Mouse (Mus musculus): ENCODE results near the gene Iars. TPM values are rescaled to one million over a fixed set of nuclear protein-coding genes. Genes with fewer than 3 reads are reported as not detected.
"Not testable (repeated sequence)": the region's sequence is repeated elsewhere in the genome, so short reads cannot be mapped to it uniquely, and the experiment has no call there.

The Iars gene
- total RNA-seq, 2 experiments from 2014 or later: 54.4 to 61.1 TPM

DNA sequence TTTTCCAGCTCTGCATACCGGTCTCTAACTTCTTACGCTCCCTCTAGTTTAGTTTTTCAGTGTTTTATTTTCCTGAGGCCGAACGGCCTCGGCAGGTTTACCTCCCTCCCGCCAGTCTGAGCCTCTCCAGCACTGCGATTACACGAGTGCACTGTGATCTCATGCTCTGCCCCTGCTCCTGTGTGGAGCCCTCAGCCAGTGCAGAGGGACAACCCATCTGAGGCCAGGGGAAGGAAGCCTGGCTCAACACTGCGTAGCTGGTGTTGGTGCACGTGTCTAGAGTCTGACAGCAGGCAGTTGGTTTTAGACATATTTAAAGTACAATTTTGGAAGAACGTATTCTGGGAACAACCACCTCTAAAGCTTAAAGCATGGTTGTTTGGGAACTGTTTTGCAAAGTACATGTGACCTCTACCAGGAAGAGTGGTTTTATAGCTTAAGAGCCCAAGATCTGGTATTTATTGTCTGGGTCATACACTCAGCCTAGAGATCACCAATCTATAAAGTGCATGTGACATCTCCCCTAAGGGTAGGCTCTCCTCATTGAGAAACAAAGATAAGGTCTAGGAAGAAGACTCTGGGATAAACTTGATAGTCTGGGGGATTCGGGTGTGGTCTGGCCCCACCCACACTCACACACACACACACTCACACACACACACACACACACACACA lies 30.3 kb downstream of the Iars start:
- DNase-seq: no peak
- intact Hi-C loops (cut with DNase I): no loop called here

GRCm38 (mm10) chr13:49719310-49719709 lies 37.4 kb downstream of the Iars start:
- intact Hi-C loops (cut with DNase I): no loop called here
- DNase-seq: no peak

GRCm38 (mm10) chr13:49736430-49736829 lies 54.5 kb downstream of the Iars start:
- intact Hi-C loops (cut with DNase I): no loop called here
- no peak for DNase-seq

DNA sequence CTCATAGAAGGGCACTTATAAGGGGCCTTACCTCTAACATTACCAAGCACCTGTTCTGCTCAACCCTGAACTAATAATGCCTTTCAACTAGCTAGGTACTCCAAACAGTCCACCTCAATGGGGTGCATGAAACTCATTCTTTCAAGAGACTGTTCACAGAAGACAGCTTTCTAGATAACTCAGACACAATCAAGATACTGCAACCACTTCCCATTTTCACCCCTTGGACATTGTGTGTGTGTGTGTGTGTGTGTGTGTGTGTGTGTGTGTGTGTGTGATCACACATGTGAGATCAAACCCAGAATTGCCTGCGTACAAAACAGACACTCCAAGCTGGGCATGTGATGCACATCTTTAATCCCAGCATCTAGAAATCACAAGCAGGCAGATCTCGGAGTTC lies 56.1 kb downstream of the Iars start:
- no peak for DNase-seq
- intact Hi-C loops (cut with DNase I): no loop called here

- intact Hi-C loops (cut with DNase I): no loop called here
- DNase-seq: no peak
Measured at GRCm38 (mm10) chr13:49741285-49742040, 59.6 kb downstream of the Iars start.

- intact Hi-C loops (cut with DNase I): no loop called here
Measured at GRCm38 (mm10) chr13:49756591-49756990, 74.7 kb downstream of the Iars start.

DNA sequence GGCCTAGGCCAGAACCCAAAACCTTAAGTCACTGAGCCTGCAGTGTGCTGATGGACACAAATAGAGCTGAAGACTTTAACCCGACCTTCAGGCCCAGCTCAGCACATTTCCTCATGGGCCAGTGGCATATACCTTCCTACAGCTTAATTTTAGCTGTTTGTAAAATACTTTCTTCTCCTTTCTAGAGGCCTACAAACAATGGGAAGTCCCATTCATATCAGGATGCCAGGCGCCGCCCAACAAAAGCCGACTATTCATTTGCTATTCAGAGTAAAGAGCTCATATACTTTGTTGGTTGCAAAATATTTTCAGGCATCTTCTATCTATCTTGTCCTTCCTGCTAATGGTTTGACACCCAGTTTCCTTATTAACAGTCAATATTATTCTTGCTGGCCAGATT lies 76.1 kb downstream of the Iars start:
- DNase-seq: no peak
- intact Hi-C loops (cut with DNase I): no loop called here

More at GRCm38 (mm10) chr13:49756591-49756990, 74.7 kb downstream of the Iars start:
- no peak for DNase-seq

DNA sequence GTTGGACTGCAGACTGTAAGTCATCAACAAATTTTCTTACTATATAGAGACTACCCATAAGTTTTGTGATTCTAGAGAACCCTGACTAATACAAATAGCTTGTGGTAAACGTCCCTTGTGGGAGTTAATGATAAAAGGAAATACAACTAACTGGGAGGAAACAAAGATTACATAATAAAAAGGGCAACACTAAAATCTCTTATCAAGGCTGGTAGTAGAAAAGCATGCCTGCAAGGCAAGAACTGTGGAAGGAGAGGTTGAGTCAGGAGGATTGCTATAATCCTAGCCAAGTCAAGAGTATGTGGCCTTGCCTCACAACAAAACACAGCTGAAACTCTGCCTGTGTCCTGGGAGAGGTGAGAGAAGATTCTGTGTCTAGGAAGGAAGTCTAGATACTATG lies 78.8 kb downstream of the Iars start:
- intact Hi-C loops (cut with DNase I): no loop called here
- no peak for DNase-seq

GRCm38 (mm10) chr13:49762208-49762607 lies 80.3 kb downstream of the Iars start:
- DNase-seq: no peak
- intact Hi-C loops (cut with DNase I): no loop called here

- intact Hi-C loops (cut with DNase I): no loop called here
- no peak for DNase-seq
Measured at GRCm38 (mm10) chr13:49765306-49765705, 83.4 kb downstream of the Iars start.

DNA sequence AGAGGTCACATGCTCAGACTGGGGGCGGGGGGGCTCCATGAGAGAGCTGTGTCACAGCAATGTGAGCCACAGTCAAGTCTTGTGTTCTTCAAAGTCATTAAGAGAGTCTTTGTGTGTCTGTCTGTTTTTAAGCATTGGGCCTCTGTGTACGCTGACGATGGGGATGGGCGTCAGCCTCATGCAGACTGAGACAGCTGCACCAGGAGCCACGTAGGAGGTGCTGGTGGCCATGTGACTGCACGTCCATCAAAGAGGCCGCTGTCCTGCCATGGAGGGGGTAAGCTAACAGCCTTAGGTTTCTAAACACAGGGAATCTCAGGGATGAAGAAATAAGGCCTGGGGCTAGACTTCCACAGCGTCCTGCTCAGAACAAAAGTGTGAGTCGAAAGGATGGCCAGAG lies 84.4 kb downstream of the Iars start:
- intact Hi-C loops (cut with DNase I): no loop called here
- no peak for DNase-seq

GRCm38 (mm10) chr13:49768048-49768447 lies 86.1 kb downstream of the Iars start:
- intact Hi-C loops (cut with DNase I): no loop called here
- DNase-seq: no peak

DNA sequence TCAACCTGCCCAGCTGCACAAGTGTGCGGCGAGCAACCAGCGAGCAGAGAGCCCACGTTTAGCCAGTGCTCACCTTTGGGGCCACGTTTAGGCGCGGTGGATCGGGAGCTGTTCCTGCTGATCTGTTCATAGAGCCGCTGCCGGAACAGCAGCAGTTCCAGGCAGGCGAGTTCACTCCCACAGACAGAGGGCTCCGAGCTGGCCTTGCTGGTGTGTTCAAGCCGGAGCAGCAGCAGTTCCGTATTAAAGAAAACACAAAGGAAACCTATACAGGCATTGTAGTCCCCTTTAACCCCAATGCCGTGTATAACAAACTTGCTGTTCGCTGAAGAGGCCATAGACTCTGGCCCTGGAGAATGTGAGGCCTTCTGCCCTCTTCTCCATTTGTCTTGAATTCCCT lies 87.2 kb downstream of the Iars start:
- no peak for DNase-seq
- intact Hi-C loops (cut with DNase I): no loop called here

DNA sequence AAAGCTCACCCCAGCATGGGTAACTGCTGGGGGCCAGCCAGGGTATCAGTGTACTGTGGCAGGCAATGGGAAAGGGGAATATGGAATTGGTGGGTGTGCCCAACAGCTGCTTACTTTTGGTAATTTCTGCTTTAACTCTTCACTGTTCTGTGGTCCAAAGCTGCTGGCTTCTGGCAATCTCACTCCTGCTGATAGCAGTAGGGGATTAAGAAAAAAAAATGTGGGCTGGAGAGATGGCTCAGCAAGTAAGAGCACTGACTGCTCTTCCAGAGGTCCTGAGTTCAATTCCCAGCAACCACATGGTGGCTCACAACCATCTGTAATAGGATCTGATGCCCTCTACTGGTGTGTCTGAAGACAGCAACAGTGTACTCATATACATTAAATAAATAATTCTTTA lies 89.6 kb downstream of the Iars start:
- DNase-seq; intact Hi-C loops (cut with DNase I): not testable (repeated sequence)

Other genes starting within 250 kb of the Iars start
- gene Tes3-ps, start 188.8 kb upstream of the Iars start, total RNA-seq (2021): 1 to 10 TPM; 1.2 to 1.4 TPM
- gene Ecm2, start 177.3 kb upstream of the Iars start, total RNA-seq (2021): 10 to 100 TPM; 16.4 to 19.1 TPM
- gene Aspn, start 137.7 kb upstream of the Iars start, total RNA-seq (2021): 10 to 100 TPM; 73.3 to 74.1 TPM
- gene Omd, start 99.6 kb upstream of the Iars start, total RNA-seq (2021): 1 to 10 TPM; 1.9 to 2.6 TPM
- 10 to 100 TPM; 77.8 to 82.5 TPM for gene Ogn, start 74.1 kb upstream of the Iars start, total RNA-seq (2021)
- gene Cenpp, start 29.3 kb upstream of the Iars start, total RNA-seq (2021): 1 to 10 TPM; 2.5 to 3.2 TPM
- gene Nol8, start 29.0 kb upstream of the Iars start, total RNA-seq (2021): 10 to 100 TPM; 11.1 to 17.2 TPM
- gene Gm30302, start 116.9 kb downstream of the Iars start, total RNA-seq (2021): under 1 TPM; 0.10 to 0.24 TPM

All from heart, postnatal 14 days (tissue).